Mouse (Mus musculus) stomach, postnatal 0 days (tissue): ENCODE measurements around the gene Ntm. TPM values are rescaled to one million over a fixed set of nuclear protein-coding genes. Genes with fewer than 3 reads are reported as not detected.
A peak's percentile ranks its signal among the peaks of the same experiment; 100 is the strongest.

Experiments used
- ATAC-seq: fragments of 200-750 bp; cut with Nextera tagmentation; 2 replicates; pipeline ENCODE4 v1.8.0; 2017; ENCODE audit not compliant: low FRiP score, low TSS enrichment
- DNase-seq: peaks from one replicate; pipeline ENCODE4 v3.0.0-alpha.2; 2016; ENCODE audit warnings: low spot score
- H3K27ac ChIP-seq: fragments of 300-500 bp; sonication (generic); replicated peaks from 2 replicates; pipeline ENCODE4 v1.5.1; 2014; ENCODE audit warnings: mild to moderate bottlenecking, control low read depth
- H3K27me3 ChIP-seq: fragments of 300-500 bp; sonication (generic); 2 replicates; pipeline ENCODE4 v1.6.1; 2014; ENCODE audit warnings: low read length; ENCODE audit not compliant: control insufficient read depth, insufficient read depth
- H3K36me3 ChIP-seq: fragments of 300-500 bp; sonication (generic); 2 replicates; pipeline ENCODE4 v1.6.1; 2014; ENCODE audit warnings: low read length, mixed read lengths; ENCODE audit not compliant: control insufficient read depth, insufficient read depth
- H3K4me1 ChIP-seq: fragments of 300-500 bp; sonication (generic); replicated peaks from 2 replicates; pipeline ENCODE4 v1.6.1; 2014; ENCODE audit warnings: antibody characterized with exemption; ENCODE audit not compliant: control insufficient read depth, insufficient read depth
- H3K4me2 ChIP-seq: fragments of 300-500 bp; sonication (generic); replicated peaks from 2 replicates; pipeline ENCODE4 v1.6.1; 2014; ENCODE audit warnings: low read depth, mild to moderate bottlenecking, control low read depth, moderate library complexity
- H3K4me3 ChIP-seq: fragments of 300-500 bp; sonication (generic); 2 replicates; pipeline ENCODE4 v1.5.1; 2014; ENCODE audit warnings: low read depth, low read length, control low read depth
- H3K9ac ChIP-seq: fragments of 300-500 bp; sonication (generic); 2 replicates; pipeline ENCODE4 v1.6.1; 2014; ENCODE audit warnings: mild to moderate bottlenecking, low read length, control low read depth, mixed read lengths
- H3K9me3 ChIP-seq: fragments of 300-500 bp; sonication (generic); 2 replicates; pipeline ENCODE4 v1.6.1; 2016; ENCODE audit warnings: low read length; ENCODE audit not compliant: control insufficient read depth
- CTCF ChIP-seq: IDR thresholded peaks from 2 replicates; pipeline ENCODE4 v1.5.1; 2016; ENCODE audit warnings: antibody characterized with exemption, low read depth, mild to moderate bottlenecking, moderate library complexity
- EP300 ChIP-seq: optimal IDR thresholded peaks from 2 replicates; pipeline ENCODE3; 2016; ENCODE audit warnings: antibody characterized with exemption
- WGBS: fragments of 180-500 bp; shearing (Covaris S2); extraction: QIAGEN DNeasy Blood & Tissue Kit; methylation state at CpG from one replicate; pipeline ENCODE4 v1.1.7; 2014; 5-methylcytosine and 5-hydroxymethylcytosine counted together
- polyA plus RNA-seq: library from polyadenylated mRNA; unstranded; fragments of >200 nt; fragmentation: Nextera tagmentation; extraction: Ambion mirVana; gene quantifications from 2 replicates; pipeline ENCODE4 v1.2.1, GENCODE M21; 2015

The Ntm gene
- polyA plus RNA-seq, 1 experiment from 2014 or later = 5.9 TPM

- no peak overlapping the region for H3K27ac ChIP-seq
- ATAC-seq (no peak), DNase-seq (no peak)
- H3K36me3 ChIP-seq = no peaks in the 10 kb centered on the region
- H3K9me3 ChIP-seq = no peaks in the 10 kb centered on the region
- no peak overlapping the region for H3K4me3 ChIP-seq
- TF ChIP-seq EP300 = no peak
- TF ChIP-seq CTCF = no peak
- no peak overlapping the region for H3K4me2 ChIP-seq
- WGBS = 24% methylated on average over 7 of the region's 7 CpGs
- H3K4me1 ChIP-seq = no peaks in the 10 kb centered on the region
- H3K27me3 ChIP-seq = no peaks in the 10 kb centered on the region
- H3K9ac ChIP-seq = no peak overlapping the region
Measured at GRCm38 (mm10) chr9:29428322-29428721, 534.6 kb downstream of the Ntm start.

GRCm38 (mm10) chr9:29426261-29426660, 536.7 kb downstream of the Ntm start:
- ATAC-seq (no peak), DNase-seq (no peak)
- H3K27me3 ChIP-seq = no peaks in the 10 kb centered on the region
- no peak overlapping the region for H3K27ac ChIP-seq
- no peak overlapping the region for H3K4me3 ChIP-seq
- no peaks in the 10 kb centered on the region for H3K9me3 ChIP-seq
- no peak overlapping the region for H3K4me2 ChIP-seq
- TF ChIP-seq CTCF (no peak), EP300 (no peak)
- H3K4me1 ChIP-seq = no peaks in the 10 kb centered on the region
- 80% methylated on average over 2 of the region's 2 CpGs for WGBS
- H3K36me3 ChIP-seq = no peaks in the 10 kb centered on the region
- H3K9ac ChIP-seq = no peak overlapping the region

- no peak for ATAC-seq
- no peak for DNase-seq
Measured at GRCm38 (mm10) chr9:29415578-29415977, 547.4 kb downstream of the Ntm start.

GRCm38 (mm10) chr9:29413126-29413525, 549.8 kb downstream of the Ntm start:
- H3K9me3 ChIP-seq = no peaks in the 10 kb centered on the region
- no peaks in the 10 kb centered on the region for H3K4me1 ChIP-seq
- H3K36me3 ChIP-seq = no peaks in the 10 kb centered on the region
- 78% methylated on average over 4 of the region's 4 CpGs for WGBS
- no peak overlapping the region for H3K9ac ChIP-seq
- DNase-seq (no peak), ATAC-seq (no peak)
- H3K4me3 ChIP-seq = no peak overlapping the region
- no peak overlapping the region for H3K4me2 ChIP-seq
- no peak overlapping the region for H3K27ac ChIP-seq
- TF ChIP-seq EP300 (no peak), CTCF (no peak)
- H3K27me3 ChIP-seq = no peaks in the 10 kb centered on the region; the same call in 1 of the 2 replicates

More at GRCm38 (mm10) chr9:29415578-29415977, 547.4 kb downstream of the Ntm start:
- H3K27ac ChIP-seq = no peak overlapping the region
- no peak overlapping the region for H3K9ac ChIP-seq
- 71% methylated on average over 2 of the region's 2 CpGs for WGBS
- no peak overlapping the region for H3K4me3 ChIP-seq
- H3K36me3 ChIP-seq = no peaks in the 10 kb centered on the region
- H3K27me3 ChIP-seq = no peaks in the 10 kb centered on the region; the same call in 1 of the 2 replicates
- H3K9me3 ChIP-seq = no peaks in the 10 kb centered on the region
- TF ChIP-seq EP300 (no peak), CTCF (peak; percentile 43)
- no peak overlapping the region for H3K4me2 ChIP-seq
- H3K4me1 ChIP-seq = no peaks in the 10 kb centered on the region

- no peak overlapping the region for H3K9ac ChIP-seq
- H3K36me3 ChIP-seq = no peaks in the 10 kb centered on the region
- H3K27me3 ChIP-seq = no peaks in the 10 kb centered on the region; the same call in 1 of the 2 replicates
- H3K4me1 ChIP-seq = no peaks in the 10 kb centered on the region
- no peak for TF ChIP-seq EP300
- TF ChIP-seq CTCF = no peak
- H3K4me2 ChIP-seq = peak overlapping the region; percentile 79
- DNase-seq = peak; percentile 52
- 0% methylated on average over 46 of the region's 61 CpGs for WGBS
- no peaks in the 10 kb centered on the region for H3K9me3 ChIP-seq
- no peak overlapping the region for H3K27ac ChIP-seq
- peak; percentile 26; the same call in 1 of the 2 replicates for ATAC-seq
- H3K4me3 ChIP-seq = peak overlapping the region; percentile 44
Measured at GRCm38 (mm10) chr9:29412181-29412771, 550.7 kb downstream of the Ntm start.

- Histone ChIP-seq H3K36me3 (no peaks in the 10 kb centered on the region), H3K9ac (0 out of 2 replicates have a peak overlapping the region, but pooled peaks have one; percentile 18), H3K4me1 (no peaks in the 10 kb centered on the region), H3K27ac (no peak overlapping the region), H3K4me2 (peak overlapping the region; percentile 79), H3K4me3 (peak overlapping the region; percentile 44), H3K27me3 (no peaks in the 10 kb centered on the region; the same call in 1 of the 2 replicates), H3K9me3 (no peaks in the 10 kb centered on the region)
- TF ChIP-seq EP300 (no peak), CTCF (peak; percentile 67)
- ATAC-seq = peak; percentile 38
- under 1% methylated on average over 37 of the region's 40 CpGs for WGBS
- peak; percentile 48 for DNase-seq
Measured at GRCm38 (mm10) chr9:29411408-29412180, 551.3 kb downstream of the Ntm start.
